Mouse (Mus musculus) mouse embryonic stem cell (cell line): Measurements from ENCODE around the gene Erv3.

Source experiments
- in situ Hi-C, 2 experiments: fragments of 300-500 bp; cut with MboI; formaldehyde crosslinking; loops; 1 replicate in 1 of 2; 3 replicates in 1 of 2; pipeline ENCODE4 v1.14.3; 2019 to 2020; ENCODE audit warnings: low sequenced_read_pairs in 2 of 2, low pct_unique_long_range_greater_than_20kb in 1 of 2, mixed read lengths in 1 of 2; ENCODE audit not compliant: unreplicated experiment in 1 of 2

The Erv3 gene

DNA sequence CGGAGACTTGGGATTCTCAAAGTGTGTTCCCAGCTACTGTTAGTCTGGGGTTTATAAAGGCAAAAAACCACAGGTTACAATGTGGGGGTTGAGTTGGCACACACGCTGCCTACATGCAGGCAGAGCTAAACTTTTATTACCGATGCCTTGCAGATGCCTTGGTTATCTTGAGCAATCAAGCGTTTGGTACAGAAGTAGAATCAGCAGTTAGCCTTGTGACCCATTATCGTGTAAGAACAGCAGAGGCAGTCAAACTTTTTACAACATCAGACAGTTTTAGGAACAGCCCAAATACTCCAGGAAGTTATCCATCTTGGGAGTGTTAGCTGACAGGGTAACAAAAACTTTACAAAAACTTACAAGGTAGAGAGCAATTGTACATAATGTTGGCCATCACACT, at the start of gene Erv3:
Gene Erv3 (minus strand): TSS at position 27 of the 400 bp plus-strand sequence.
- in situ Hi-C loops, result no loop called here

DNA sequence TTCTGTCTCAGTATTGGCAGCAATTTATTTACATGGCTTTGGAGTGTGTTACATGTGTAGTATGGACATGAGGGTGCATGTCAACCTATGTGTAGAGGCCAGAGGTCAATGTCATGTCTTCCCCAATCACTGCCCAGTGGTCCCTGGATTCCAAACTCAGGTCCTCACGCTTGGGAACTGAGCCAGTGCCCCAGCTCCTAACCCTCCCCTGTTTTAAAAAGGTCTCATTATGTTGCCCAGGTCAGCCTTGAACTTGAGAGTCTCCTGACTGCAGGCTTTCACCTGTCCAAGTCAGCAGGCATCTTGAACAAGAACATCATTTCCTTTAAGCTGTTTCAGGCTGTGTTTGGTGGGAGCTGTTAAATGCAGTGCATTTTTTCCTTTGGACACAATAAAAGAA, 49.4 kb upstream of the Erv3 start:
- in situ Hi-C loops, result no loop called here

DNA sequence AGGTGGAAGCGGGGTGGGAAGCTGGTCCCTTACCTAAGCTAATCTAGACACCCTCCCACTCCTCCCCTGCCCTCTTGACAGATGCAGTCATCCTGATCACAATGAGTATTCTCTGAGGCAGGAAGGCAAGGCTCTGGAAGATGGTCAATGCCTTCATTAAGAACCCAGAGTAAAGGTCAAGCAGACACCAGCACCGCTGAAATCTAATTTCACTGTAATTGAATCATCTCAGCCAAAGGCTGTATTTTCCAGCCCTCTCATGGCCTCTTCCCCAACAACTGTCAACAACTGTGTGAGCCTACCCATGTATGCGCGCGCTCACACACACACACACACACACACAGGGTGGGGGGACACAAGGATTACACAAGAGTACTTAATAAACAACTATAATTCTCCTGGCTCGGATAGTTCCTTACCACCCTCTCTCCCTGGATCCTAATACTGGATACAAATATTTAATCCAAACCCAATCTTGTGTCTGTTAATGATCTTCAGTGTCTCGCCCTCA, 48.9 kb upstream of the Erv3 start:
- in situ Hi-C loops, result no loop called here

DNA sequence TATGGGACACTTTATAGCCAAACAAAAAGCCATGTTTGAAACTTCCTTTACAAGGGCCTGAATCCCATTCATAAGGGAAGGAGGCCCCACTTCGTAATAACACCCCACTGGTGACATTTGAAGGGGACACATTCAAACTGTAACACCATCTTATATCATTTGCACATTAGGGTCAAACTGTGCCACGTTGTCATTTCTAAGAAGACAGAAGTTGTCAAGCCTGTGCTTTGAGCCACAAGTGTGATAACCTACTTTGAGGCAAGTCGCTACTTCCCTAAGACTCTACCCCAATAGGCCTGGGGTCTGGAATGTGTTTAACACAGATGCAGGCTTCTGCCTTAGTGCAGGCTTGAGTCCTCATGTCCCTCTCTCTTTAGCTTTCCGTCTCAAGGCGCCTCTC, 47.8 kb upstream of the Erv3 start:
- in situ Hi-C loops, result no loop called here

DNA sequence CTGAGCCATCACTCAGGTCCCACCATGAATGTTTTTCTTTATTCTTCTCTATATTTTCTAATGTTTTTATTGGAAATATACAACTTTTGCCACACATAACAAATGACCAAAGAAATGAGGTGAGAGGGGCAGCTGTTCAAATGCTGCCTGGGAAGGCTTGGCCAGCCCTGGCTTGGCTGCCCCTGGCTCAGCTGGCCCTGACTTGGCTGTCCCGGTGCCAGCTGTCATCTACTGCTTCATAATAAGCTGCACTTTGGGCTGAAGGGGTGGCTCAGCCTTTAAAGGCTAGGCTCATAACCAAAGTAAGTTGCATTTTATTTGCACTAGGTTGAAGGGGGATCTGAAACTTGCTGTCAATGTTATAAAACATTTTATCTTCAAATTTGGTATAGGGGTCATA, 47.3 kb upstream of the Erv3 start:
- in situ Hi-C loops, result no loop called here

DNA sequence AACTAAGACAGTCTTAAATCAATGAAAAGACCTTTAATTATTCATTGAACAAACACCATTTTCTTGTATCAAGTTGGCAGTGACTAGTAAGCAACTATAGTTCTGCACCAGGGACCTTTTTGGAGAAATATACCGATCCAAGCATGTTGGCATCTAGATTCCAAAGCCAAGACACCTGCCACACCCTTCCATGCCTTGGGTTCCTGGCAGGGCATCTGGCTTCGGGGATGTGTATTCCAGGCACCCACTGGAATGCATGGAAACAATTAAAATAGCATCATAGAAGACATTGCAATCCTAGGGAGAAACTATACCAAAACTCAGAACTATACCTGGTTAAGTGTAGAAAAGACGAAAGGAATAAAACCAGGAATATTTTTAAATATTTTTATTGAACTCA, 46.7 kb upstream of the Erv3 start:
- in situ Hi-C loops, result no loop called here

DNA sequence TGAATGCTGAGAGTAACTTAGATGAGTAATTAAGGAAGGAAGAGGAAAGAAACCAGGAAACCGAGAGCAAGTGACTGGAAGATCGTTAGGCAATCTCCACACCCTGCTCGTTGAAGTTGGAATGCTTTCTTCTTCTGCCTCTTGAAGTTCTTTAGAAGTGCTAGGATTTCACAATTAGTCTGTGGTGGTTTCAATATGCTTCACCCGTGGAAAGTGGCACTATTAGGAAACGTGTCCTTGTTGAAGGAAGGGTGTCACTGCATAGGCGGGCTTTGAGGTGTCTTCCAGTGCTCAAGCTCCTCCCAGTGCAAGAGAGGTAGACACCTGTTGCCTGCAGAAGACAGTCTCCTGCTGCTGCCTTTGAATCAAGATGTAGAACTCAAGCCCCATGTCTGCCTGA, 46.2 kb upstream of the Erv3 start:
- in situ Hi-C loops, result no loop called here

DNA sequence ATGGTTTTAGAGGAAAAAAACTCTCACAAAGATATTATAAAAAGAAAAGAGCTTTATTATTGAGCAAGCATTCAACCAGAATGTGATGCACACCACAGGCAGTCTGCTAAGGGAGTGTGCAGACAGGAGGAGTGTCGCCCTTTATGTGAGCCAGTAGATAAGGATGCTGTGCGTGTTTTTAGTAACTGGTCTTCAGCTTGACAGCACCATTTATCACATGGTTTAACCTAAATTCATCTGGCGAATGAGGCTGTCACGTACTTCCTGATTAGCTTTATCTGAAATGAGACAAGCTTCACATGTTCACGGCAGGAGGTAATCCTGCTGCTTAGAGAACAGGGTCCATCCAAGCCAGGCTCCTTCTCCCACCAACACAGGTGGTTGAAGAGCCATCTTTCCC, 45.5 kb upstream of the Erv3 start:
- in situ Hi-C loops, result no loop called here

DNA sequence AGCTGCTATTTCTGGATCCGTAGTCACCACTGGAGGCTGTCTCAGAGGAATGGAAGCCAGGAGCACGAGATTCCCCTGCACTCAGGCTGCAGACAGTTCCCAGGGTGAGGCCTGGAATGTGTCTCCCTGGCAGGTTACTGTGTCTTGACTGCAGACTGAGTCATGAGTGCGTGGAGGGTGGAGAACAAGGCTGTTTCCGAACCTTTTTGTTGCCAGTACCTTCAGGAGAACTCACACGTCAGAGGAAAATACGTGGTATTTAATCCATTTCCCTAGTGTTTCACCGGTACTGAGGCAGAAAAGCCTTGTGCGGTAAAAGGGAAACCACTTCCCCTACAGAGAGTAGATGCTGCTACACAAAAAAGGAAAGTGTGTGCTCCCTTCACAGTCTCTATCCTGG, 43.3 kb upstream of the Erv3 start:
- in situ Hi-C loops, result no loop called here

DNA sequence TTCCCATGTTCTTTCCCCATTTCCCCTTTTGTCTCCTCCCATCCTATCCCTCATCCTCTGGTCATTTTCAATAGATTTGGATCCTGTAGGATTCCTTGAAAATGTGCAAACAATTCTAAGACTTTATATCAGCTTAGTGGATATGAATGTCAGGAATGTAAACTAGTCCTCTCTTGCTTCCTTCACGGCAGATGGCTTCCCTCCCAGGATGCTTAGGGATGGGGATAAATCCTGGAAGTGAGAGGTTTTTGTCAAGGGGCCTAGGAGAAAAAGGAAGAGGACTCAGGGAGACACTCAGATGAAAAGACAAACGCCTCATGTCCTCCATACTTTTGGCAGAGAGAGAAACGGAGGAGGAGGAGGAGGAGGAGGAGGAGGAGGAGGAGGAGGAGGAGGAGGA, 42.9 kb upstream of the Erv3 start:
- in situ Hi-C loops, result no loop called here

DNA sequence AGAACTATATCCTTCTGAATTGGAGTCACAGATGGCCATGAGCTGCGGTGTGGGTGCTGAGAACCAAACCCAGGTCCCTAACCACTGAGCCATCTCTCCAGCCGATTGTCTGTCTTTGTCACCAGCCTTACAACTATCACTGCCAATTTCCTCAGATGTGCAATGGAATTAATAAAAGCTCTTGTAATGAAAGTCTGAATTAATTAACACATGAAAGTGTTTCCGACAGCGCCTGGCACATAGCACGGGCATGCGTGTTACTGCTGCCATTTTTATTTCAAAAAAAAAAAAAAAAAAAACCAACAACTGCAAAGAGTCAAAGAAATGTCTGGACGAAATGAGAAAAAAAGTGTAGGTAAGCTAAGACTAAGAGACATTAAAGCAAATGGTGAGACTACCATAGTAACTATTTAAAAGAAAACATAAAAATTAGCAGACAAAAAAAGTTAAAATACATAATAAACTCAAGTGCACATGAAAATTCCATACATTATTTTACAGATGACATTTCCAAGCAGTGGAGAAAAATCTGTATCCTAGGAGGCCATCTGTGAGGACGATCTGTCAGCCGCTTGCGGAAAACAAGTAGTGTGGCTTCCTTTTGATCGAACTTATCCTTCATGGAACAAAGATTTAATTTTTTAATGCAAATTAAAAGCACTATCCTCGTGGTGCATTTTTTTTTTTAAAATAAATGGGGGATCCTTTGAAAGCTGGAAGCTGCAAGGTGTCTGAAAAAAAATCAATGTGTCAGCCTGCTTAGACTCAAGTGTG, 38.0 kb upstream of the Erv3 start:
- in situ Hi-C loops, result no loop called here

DNA sequence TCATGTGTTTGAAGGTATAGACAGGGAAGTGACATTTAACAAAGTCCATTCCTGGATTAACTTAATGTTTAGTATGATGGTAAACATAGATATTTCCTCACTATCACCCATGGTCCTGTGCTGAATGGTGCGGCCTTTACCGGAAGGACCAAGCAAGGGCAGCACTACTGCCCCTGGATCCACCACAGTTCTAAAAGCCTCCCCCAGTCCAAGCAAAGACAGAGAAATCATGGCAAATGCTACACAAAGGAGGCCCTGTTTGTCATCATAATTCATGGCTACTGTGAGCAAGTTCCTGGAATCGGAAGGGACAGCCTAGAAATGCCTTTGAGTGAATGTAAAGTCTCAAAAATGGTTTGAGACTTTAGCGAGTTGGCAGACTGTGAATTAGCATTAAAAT, 36.5 kb upstream of the Erv3 start:
- in situ Hi-C loops, result no loop called here

DNA sequence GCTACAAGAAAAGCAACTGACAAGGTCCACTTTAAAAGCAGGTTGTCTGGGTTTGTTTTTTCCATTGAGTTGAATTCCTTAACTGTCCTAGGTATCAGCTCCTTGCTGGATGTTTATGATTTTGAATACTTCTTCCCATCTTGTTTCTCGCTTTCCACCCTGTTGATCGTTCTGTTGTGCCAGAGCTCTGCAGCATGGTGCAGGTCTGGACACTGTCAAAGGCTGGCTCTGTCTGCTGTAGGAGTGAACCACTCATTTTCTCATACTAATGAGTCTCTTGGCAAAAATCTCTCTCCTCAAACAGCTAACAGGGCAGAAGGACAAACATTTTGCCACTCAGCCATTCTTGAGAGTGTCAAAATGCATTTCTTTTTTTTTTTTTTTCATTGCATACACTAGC, 35.6 kb upstream of the Erv3 start:
- in situ Hi-C loops, result no loop called here

DNA sequence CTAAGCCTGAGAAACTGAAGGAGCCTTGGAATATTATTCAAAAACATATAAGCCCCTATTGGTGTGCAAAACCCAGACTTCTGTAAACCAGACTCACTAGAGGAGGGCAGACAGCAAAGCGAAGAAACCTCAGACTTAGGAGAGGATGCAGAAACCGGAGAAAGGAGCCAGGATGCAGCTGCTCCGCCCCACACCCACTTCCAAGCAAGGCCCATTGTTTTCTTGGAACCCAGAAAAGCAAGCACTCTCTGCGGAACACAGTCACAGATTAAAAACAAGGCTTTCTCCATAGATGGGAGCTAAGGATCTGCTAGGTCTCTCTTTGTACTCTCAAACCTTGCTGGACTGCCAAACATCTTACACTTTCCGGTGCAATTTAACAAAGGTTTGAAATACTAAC, 33.0 kb upstream of the Erv3 start:
- in situ Hi-C loops, result no loop called here

DNA sequence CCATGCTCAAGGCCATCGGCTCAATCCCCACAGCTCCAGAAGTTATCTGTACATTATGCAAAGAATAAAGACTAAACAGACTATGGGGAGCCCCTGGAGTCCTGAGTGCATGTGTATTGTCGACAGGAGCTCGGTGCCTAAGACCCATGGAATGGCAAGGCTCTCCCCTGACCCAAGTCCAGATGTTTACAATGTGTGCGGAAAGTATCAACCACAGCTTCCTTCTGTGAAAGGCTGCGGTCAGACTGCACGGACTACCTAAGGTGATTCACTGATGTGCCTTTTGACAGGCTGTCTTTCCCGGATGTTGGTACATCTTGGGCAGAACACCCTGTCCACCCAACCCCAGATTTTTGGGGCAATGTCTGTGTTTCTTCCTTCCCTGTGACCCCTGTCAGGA, 28.7 kb upstream of the Erv3 start:
- in situ Hi-C loops, result no loop called here

DNA sequence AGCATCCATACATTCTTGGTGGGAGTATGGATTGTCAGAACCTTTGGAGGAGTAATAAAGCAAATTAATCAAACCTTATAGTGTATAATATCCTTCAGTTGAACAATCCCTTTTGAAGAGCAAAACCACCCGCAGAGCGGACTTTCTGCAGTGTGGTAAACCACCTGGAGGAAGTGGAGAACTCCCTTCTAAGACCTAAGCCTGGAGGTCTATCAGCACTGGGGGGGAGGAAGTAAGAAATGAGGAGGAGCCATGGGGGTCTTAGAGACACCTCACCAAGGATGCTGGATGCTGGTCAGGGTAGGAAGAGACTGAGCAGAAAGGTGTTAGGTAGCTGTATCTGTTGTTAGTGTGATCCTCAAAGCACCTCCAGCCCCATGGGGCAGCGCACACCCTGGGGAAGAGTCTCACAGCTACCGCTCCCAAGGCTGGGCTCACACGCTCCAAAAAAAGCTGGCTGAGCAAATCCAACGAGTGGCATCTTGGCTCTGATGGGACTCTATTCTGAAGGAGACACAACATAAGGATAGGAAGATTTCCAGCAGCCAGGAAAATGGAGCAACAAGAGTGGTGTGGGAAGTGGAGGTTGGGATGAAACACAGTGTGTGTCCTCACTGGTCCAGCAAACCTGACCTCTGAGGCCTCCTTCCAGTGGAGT, 27.1 kb upstream of the Erv3 start:
- in situ Hi-C loops, result no loop called here

DNA sequence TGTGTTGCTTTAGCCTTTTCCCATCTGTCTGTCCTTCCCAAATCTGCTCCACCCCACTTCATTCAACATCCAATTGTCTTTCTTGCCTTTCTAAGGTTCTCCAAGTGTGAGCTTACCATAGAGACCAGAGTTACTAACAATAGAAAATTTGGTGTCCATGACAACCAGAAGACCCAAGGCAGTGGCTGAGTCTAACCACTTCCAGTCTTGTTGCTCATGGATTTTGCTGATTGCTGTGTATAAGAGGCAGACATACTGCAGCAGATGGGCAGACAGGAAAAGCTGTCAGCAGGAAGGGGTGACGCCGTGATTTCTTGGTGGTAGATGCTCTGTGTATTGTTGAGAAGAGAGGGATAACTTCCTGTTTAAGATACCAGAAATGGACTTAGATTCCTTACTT, 23.6 kb upstream of the Erv3 start:
- in situ Hi-C loops, result no loop called here

DNA sequence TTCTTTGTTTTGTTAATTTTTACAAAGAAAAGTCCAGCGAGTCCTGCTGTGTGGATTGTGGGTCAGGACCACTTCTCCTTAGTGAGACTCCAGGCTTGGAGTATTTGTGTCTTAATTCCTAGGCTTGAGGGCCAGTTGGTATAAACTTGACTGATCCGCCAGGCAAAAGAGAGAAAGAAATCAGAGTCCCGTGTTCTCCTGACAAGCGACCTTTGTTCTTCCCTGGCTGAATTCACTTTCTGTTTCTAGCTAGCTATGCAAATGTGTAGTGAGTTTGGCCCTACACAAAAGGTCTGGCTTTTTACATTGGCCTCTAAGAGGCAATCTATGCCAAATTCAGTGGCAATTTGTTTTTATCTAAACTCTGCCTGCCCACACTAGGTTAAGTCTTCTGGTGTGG, 22.2 kb upstream of the Erv3 start:
- in situ Hi-C loops, result no loop called here

DNA sequence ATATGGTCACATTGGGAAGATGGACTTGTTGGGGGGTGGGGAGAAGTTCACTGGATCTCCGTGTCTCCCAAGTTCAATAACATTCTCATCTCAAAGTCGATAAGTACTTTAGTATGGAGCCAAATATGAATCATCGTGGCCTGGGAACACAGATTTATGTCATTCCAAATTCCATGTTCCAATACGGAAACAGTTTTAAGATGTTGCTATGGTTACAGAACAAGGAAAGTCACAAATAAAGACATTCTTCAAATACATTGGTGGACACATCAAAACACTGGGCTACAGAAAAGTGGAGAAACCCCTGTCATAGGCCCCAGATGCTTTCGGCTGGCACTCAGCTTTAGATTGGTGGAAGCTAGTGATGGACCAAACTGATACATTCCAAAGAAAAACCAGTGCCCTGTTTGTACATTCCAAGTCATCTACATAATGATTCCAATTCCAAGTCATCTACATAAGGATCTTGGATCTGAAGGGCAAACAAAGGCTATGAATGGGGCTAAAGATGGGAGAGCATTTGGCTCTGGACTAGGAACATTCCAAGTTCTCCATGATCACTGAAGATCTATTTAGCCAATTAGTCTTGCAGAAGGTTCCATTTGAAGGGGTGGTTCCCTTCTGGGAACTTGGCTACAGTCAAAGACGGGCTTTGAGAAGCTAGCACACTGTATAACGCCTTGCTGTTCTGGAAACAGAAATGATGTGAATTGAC, 17.2 kb upstream of the Erv3 start:
- in situ Hi-C loops, result no loop called here

DNA sequence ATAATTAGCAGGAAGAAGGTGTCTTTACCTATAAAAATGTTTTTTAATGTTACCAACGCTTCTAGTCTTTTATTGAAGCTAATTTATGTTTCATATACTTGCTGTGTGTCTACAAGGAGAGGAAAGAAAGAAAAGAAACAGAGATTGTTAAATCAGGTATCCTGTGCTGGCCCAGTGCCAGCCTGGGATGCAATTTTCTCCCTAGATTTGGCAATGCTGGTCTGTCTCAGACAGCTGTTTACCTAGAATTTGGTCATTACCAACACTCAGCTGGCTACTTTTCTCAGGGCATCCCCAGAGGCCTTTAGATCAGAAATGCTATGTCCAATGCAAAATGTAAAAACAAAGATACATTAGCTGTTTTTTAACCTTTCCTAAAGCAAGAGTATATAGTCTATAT, 13.8 kb upstream of the Erv3 start:
- in situ Hi-C loops, result no loop called here
